Mouse (Mus musculus) adrenal gland, adult 2 months (tissue): ENCODE data around the gene Ints7. TPM values are rescaled to one million over a fixed set of nuclear protein-coding genes. Genes with fewer than 3 reads are reported as not detected.
A peak's percentile ranks its signal among the peaks of the same experiment; 100 is the strongest.

Experiments
- DNase-seq: peaks from one replicate; pipeline ENCODE4 v3.0.0; 2021
- long read RNA-seq: library from polyadenylated mRNA; stranded (forward); transcript quantifications from one replicate; pipeline ENCODE4 v2.0.0, GENCODE M21; 2021
- polyA plus RNA-seq: library from polyadenylated mRNA; depleted of rRNA; stranded (reverse); fragments of >200 nt; gene quantifications from 2 replicates; pipeline ENCODE4 v1.2.3, GENCODE M21; 2012; rRNA removed
- total RNA-seq, 2 experiments: library from RNA; stranded (reverse); gene quantifications; 2 replicates each; pipeline ENCODE4 v1.2.3; 2021

Ints7 gene
- 10 to 100 TPM; 23.2 to 26.2 TPM for total RNA-seq
- polyA plus RNA-seq, result 15.9 and 19.6 TPM in 2 replicates
- long read RNA-seq, full-length matches to known transcripts, result 8 of 14 reads
- long read RNA-seq, partial matches to known transcripts, result 3 of 14 reads
- long read RNA-seq, other reads (novel, unspliced or antisense), result 3 of 14 reads

- DNase-seq, result peak; percentile 100
Measured at GRCm38 (mm10) chr1:191575458-191576247, at the start of gene Ints7, which contains the start of gene Dtl. Gene Ints7, plus strand, starts transcription at chr1:191575636. Gene Dtl, minus strand, starts transcription at chr1:191575544.

GRCm38 (mm10) chr1:191527089-191527488 is 48.3 kb upstream of the Ints7 start:
- DNase-seq, result peak; percentile 67

GRCm38 (mm10) chr1:191527921-191528612 is 47.4 kb upstream of the Ints7 start:
- DNase-seq, result peak; percentile 33

- peak; percentile 54 for DNase-seq
Measured at GRCm38 (mm10) chr1:191529406-191529805, 46.0 kb upstream of the Ints7 start.

- no peak for DNase-seq
Measured at GRCm38 (mm10) chr1:191531023-191531422, 44.4 kb upstream of the Ints7 start.

- DNase-seq, result no peak
Measured at GRCm38 (mm10) chr1:191534896-191535295, 40.5 kb upstream of the Ints7 start.

- DNase-seq, result no peak
Measured at GRCm38 (mm10) chr1:191540300-191540699, 35.1 kb upstream of the Ints7 start.

- DNase-seq, result no peak
Measured at GRCm38 (mm10) chr1:191541014-191541413, 34.4 kb upstream of the Ints7 start.

GRCm38 (mm10) chr1:191541619-191542018 is 33.8 kb upstream of the Ints7 start:
- no peak for DNase-seq

- no peak for DNase-seq
Measured at GRCm38 (mm10) chr1:191543747-191544146, 31.7 kb upstream of the Ints7 start.

GRCm38 (mm10) chr1:191550786-191551185 is 24.6 kb upstream of the Ints7 start:
- no peak for DNase-seq

- peak; percentile 56 for DNase-seq
Measured at GRCm38 (mm10) chr1:191557109-191557508, 18.3 kb upstream of the Ints7 start.

GRCm38 (mm10) chr1:191559779-191560178 is 15.7 kb upstream of the Ints7 start:
- DNase-seq, result no peak

- peak; percentile 15 for DNase-seq
Measured at GRCm38 (mm10) chr1:191562823-191563365, 12.5 kb upstream of the Ints7 start.

GRCm38 (mm10) chr1:191567859-191568258 is 7.6 kb upstream of the Ints7 start:
- no peak for DNase-seq

- no peak for DNase-seq
Measured at GRCm38 (mm10) chr1:191569625-191570024, 5.8 kb upstream of the Ints7 start.

- DNase-seq, result no peak
Measured at GRCm38 (mm10) chr1:191570415-191570814, 5.0 kb upstream of the Ints7 start.

GRCm38 (mm10) chr1:191573906-191574639 is 1.4 kb upstream of the Ints7 start:
- no peak for DNase-seq

GRCm38 (mm10) chr1:191574871-191575457 is 472 bp upstream of the Ints7 start:
- DNase-seq, result no peak

GRCm38 (mm10) chr1:191579524-191579923 is 4.1 kb downstream of the Ints7 start:
- DNase-seq, result no peak

GRCm38 (mm10) chr1:191581641-191582040 is 6.2 kb downstream of the Ints7 start:
- DNase-seq, result no peak

- no peak for DNase-seq
Measured at GRCm38 (mm10) chr1:191583836-191584235, 8.4 kb downstream of the Ints7 start.
